Mouse (Mus musculus) embryonic facial prominence, embryonic 15.5 days (tissue): ENCODE results near the gene Nudt3. TPM values are rescaled to one million over a fixed set of nuclear protein-coding genes. Genes with fewer than 3 reads are reported as not detected.

Experiments used
- ATAC-seq: fragments of 200-750 bp; cut with Nextera tagmentation; 2 replicates; pipeline ENCODE4 v1.8.0; 2017; ENCODE audit warnings: low read depth, moderate TSS enrichment; ENCODE audit not compliant: insufficient number of reproducible peaks, low FRiP score, low TSS enrichment
- H3K27ac ChIP-seq: fragments of 300-500 bp; sonication (generic); replicated peaks from 2 replicates; pipeline ENCODE4 v1.5.1; 2015; ENCODE audit warnings: mild to moderate bottlenecking, inconsistent platforms
- H3K27me3 ChIP-seq: fragments of 300-500 bp; sonication (generic); 2 replicates; pipeline ENCODE4 v1.6.1; 2015; ENCODE audit warnings: inconsistent platforms
- H3K36me3 ChIP-seq: fragments of 300-500 bp; sonication (generic); 2 replicates; pipeline ENCODE4 v1.6.1; 2015; ENCODE audit warnings: mild to moderate bottlenecking, inconsistent platforms
- H3K4me1 ChIP-seq: fragments of 300-500 bp; sonication (generic); 2 replicates; pipeline ENCODE4 v1.6.1; 2015; ENCODE audit warnings: inconsistent platforms
- H3K4me2 ChIP-seq: fragments of 300-500 bp; sonication (generic); replicated peaks from 2 replicates; pipeline ENCODE4 v1.6.1; 2015; ENCODE audit warnings: mild to moderate bottlenecking, inconsistent platforms
- H3K4me3 ChIP-seq: fragments of 300-500 bp; sonication (generic); replicated peaks from 2 replicates; pipeline ENCODE4 v1.5.1; 2015; ENCODE audit warnings: mild to moderate bottlenecking, inconsistent platforms
- H3K9ac ChIP-seq: fragments of 300-500 bp; sonication (generic); 2 replicates; pipeline ENCODE4 v1.6.1; 2015; ENCODE audit warnings: inconsistent platforms
- H3K9me3 ChIP-seq: fragments of 300-500 bp; sonication (generic); replicated peaks from 2 replicates; pipeline ENCODE4 v1.6.1; 2016; ENCODE audit warnings: inconsistent platforms
- WGBS: fragments of 180-500 bp; shearing (Covaris S2); methylation state at CpG from one replicate; pipeline ENCODE4 v1.1.7; 2015; 5-methylcytosine and 5-hydroxymethylcytosine counted together
- polyA plus RNA-seq: library from polyadenylated mRNA; unstranded; fragments of >200 nt; fragmentation: Nextera tagmentation; extraction: Ambion mirVana; gene quantifications from 2 replicates; pipeline ENCODE4 v1.2.1, GENCODE M21; 2015

The Nudt3 gene
- polyA plus RNA-seq, 1 experiment from 2014 or later = 99.3 TPM

- Histone ChIP-seq H3K27me3 (no peaks in the 10 kb centered on the region), H3K4me3 (no peak overlapping the region), H3K9me3 (no peaks in the 10 kb centered on the region), H3K27ac (no peak overlapping the region), H3K9ac (no peak overlapping the region), H3K4me1 (no peaks in the 10 kb centered on the region), H3K4me2 (no peak overlapping the region), H3K36me3 (peaks cover 48% of the 10 kb centered on the region)
- 87% methylated on average over 7 of the region's 7 CpGs for WGBS
- ATAC-seq = no peak
These were observed 47.2 kb downstream of the Nudt3 start for GRCm38 (mm10) chr17:27576056-27576455.

- Histone ChIP-seq H3K4me2 (no peak overlapping the region), H3K36me3 (peaks cover 41% of the 10 kb centered on the region), H3K4me3 (no peak overlapping the region), H3K27me3 (no peaks in the 10 kb centered on the region), H3K27ac (no peak overlapping the region), H3K4me1 (no peaks in the 10 kb centered on the region), H3K9me3 (no peaks in the 10 kb centered on the region), H3K9ac (no peak overlapping the region)
- WGBS = 78% methylated on average over 10 of the region's 10 CpGs
- no peak for ATAC-seq
These were observed 48.0 kb downstream of the Nudt3 start for GRCm38 (mm10) chr17:27575116-27575776.

- ATAC-seq = no peak
- no peak overlapping the region; the same call in 1 of the 2 replicates for H3K27ac ChIP-seq
- no peak overlapping the region for H3K4me2 ChIP-seq
- no peak overlapping the region for H3K4me3 ChIP-seq
- H3K4me1 ChIP-seq = no peaks in the 10 kb centered on the region
- 86% methylated on average over 15 of the region's 16 CpGs for WGBS
- H3K9me3 ChIP-seq = no peaks in the 10 kb centered on the region
- H3K9ac ChIP-seq = no peak overlapping the region
- peaks cover 35% of the 10 kb centered on the region for H3K36me3 ChIP-seq
- no peaks in the 10 kb centered on the region for H3K27me3 ChIP-seq
These were observed 48.7 kb downstream of the Nudt3 start for GRCm38 (mm10) chr17:27574470-27575115.

DNA sequence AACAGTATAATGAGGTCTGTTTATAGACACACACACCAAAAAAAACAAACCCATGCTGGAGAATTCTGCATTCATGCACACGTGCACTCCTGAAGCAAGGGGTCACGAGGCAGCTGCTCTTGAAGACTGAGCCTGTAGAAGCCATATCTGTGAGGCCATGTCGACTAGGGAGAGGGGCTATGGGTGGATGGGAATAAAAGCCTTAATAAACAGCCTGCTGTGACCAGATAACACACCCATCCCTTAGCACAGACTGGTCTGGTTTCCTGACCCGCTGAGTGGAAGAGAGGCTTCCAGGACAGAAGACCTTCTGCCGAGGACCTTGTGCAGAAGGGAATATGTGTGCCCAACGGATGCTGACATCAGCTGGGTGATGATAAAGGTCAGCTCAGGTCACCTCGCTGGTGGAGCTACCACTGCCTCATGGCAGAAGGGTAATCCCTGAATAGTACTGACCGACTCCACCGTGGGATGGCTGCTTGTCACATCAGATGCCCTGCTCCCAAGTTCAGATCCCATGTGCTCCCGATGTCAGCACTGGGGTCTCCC lies 49.4 kb downstream of the Nudt3 start:
- WGBS = 79% methylated on average over 10 of the region's 10 CpGs
- no peak overlapping the region for H3K4me2 ChIP-seq
- no peak for ATAC-seq
- peaks cover 29% of the 10 kb centered on the region for H3K36me3 ChIP-seq
- H3K9me3 ChIP-seq = no peaks in the 10 kb centered on the region
- no peaks in the 10 kb centered on the region for H3K27me3 ChIP-seq
- no peak overlapping the region for H3K4me3 ChIP-seq
- no peak overlapping the region for H3K9ac ChIP-seq
- H3K4me1 ChIP-seq = no peaks in the 10 kb centered on the region
- no peak overlapping the region for H3K27ac ChIP-seq

DNA sequence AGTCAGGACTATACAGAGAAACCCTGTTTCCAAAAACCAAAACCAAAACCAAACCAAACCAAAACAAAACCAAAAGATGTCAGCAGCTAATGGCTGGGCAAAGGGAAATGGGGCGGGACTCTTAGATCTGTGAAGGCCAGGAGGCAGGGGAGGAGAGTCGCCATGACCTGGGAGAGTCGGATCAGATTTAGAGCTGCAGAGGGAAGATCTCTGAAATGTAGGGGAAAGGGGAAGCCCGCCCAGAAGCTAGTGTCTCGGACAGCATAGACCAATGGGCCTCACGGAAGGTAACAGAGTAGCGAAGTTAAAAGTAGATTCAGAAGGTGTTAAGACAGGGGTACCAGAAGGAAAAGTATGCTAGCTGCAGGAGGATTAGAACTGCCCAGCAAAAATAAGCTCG lies 52.0 kb downstream of the Nudt3 start:
- Histone ChIP-seq H3K4me1 (peaks cover 2% of the 10 kb centered on the region; the same call in 1 of the 2 replicates), H3K36me3 (peaks cover 15% of the 10 kb centered on the region; the same call in 1 of the 2 replicates), H3K27ac (no peak overlapping the region), H3K9me3 (no peaks in the 10 kb centered on the region), H3K4me3 (no peak overlapping the region), H3K27me3 (no peaks in the 10 kb centered on the region), H3K9ac (no peak overlapping the region), H3K4me2 (no peak overlapping the region)
- no peak for ATAC-seq
- 78% methylated on average over 8 of the region's 8 CpGs for WGBS

- no peak overlapping the region for H3K4me3 ChIP-seq
- H3K36me3 ChIP-seq = peaks cover 6% of the 10 kb centered on the region; the same call in 1 of the 2 replicates
- no peak overlapping the region for H3K9ac ChIP-seq
- H3K27me3 ChIP-seq = no peaks in the 10 kb centered on the region
- no peak overlapping the region for H3K27ac ChIP-seq
- peaks cover 19% of the 10 kb centered on the region for H3K4me1 ChIP-seq
- 85% methylated on average over 5 of the region's 5 CpGs for WGBS
- H3K9me3 ChIP-seq = no peaks in the 10 kb centered on the region
- no peak overlapping the region for H3K4me2 ChIP-seq
- ATAC-seq = no peak
These were observed 55.1 kb downstream of the Nudt3 start for GRCm38 (mm10) chr17:27568228-27568627.

- Histone ChIP-seq H3K4me1 (peaks cover 27% of the 10 kb centered on the region), H3K4me3 (peak overlapping the region; percentile 65), H3K27ac (no peak overlapping the region), H3K9me3 (no peaks in the 10 kb centered on the region), H3K27me3 (no peaks in the 10 kb centered on the region), H3K9ac (peak overlapping the region; percentile 33; the same call in 1 of the 2 replicates), H3K36me3 (peaks cover 3% of the 10 kb centered on the region; the same call in 1 of the 2 replicates), H3K4me2 (peak overlapping the region; percentile 83)
- under 1% methylated on average over 13 of the region's 13 CpGs for WGBS
- no peak for ATAC-seq
These were observed 57.4 kb downstream of the Nudt3 start for GRCm38 (mm10) chr17:27565942-27566267.

GRCm38 (mm10) chr17:27565163-27565941 lies 57.9 kb downstream of the Nudt3 start, which contains the start of gene AI413582:
Gene AI413582 (minus strand): TSS chr17:27565756.
- H3K27ac ChIP-seq = 0 out of 2 replicates have a peak within 1 kb of the TSS, but pooled peaks have one; percentile 18
- WGBS = under 1% methylated on average over 58 of the region's 58 CpGs

DNA sequence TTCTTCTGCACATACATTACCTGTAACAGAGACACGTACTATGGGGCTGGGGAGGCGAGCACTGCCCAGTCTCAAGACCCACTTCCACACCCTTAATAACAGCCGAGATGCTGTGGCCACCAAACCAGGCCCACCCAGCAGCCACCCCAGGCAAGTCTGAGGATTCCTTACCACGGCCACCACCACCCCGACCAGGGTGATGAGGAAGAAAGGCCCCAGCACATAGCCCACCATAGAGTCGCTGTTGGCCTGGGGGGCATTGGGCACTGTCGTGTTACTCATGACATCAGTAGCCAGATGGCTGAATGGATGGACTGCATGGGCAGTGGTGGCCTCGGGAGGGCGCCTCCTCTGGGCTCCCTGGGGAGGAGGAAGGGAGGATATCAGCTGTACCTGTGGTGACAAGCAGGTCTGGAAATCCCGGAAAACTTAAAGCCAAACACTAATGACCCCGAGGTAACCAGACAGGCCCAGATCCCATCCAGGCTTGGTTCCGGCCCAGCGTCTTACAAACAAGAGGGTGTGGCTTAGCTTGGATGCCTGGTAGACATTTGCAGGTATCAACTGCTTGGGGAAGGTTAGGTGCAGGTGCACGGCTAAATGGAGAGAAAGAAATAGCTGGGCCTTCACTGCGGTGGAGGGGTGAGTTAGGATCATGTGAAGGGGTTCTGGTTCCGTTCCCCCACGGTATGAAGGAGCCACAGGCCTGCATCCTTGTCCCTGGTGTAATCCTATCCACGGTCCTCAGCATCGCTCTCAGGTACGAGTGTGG lies 58.7 kb downstream of the Nudt3 start:
- H3K4me3 ChIP-seq = peak overlapping the region; percentile 65
- H3K9ac ChIP-seq = peak overlapping the region; percentile 69
- no peaks in the 10 kb centered on the region for H3K27me3 ChIP-seq
- no peak for ATAC-seq
- H3K36me3 ChIP-seq = peaks cover 3% of the 10 kb centered on the region; the same call in 1 of the 2 replicates
- H3K4me2 ChIP-seq = peak overlapping the region; percentile 83
- 12% methylated on average over 20 of the region's 20 CpGs for WGBS
- H3K27ac ChIP-seq = 0 out of 2 replicates have a peak overlapping the region, but pooled peaks have one; percentile 18
- H3K9me3 ChIP-seq = no peaks in the 10 kb centered on the region
- peaks cover 27% of the 10 kb centered on the region for H3K4me1 ChIP-seq

More at GRCm38 (mm10) chr17:27565163-27565941, 57.9 kb downstream of the Nudt3 start, which contains the start of gene AI413582:
- ATAC-seq = peak; percentile 90
- H3K36me3 ChIP-seq = peaks cover 3% of the 10 kb centered on the region; the same call in 1 of the 2 replicates
- H3K27me3 ChIP-seq = no peaks in the 10 kb centered on the region
- H3K4me1 ChIP-seq = peaks cover 27% of the 10 kb centered on the region
- peak within 1 kb of the TSS; percentile 69 for H3K9ac ChIP-seq
- H3K4me2 ChIP-seq = peak within 1 kb of the TSS; percentile 83
- no peaks in the 10 kb centered on the region for H3K9me3 ChIP-seq
- peak within 1 kb of the TSS; percentile 65 for H3K4me3 ChIP-seq

- WGBS = 47% methylated on average over 7 of the region's 7 CpGs
- ATAC-seq = no peak
- Histone ChIP-seq H3K4me2 (no peak overlapping the region), H3K9me3 (no peaks in the 10 kb centered on the region), H3K4me1 (peaks cover 32% of the 10 kb centered on the region), H3K27ac (no peak overlapping the region), H3K36me3 (peaks cover 3% of the 10 kb centered on the region; the same call in 1 of the 2 replicates), H3K27me3 (no peaks in the 10 kb centered on the region), H3K9ac (no peak overlapping the region), H3K4me3 (no peak overlapping the region)
These were observed 59.5 kb downstream of the Nudt3 start for GRCm38 (mm10) chr17:27563771-27564244.
